In genomic region chr4:155692421-155692820, GRCm38 (mm10) we compare ENCODE assay signal across 10 mouse cellular contexts.
"Had no signal": no experiment of that assay in that cellular context is flagged by ENCODE, and none has a peak within 500 bp of the region (broad histone marks: within the 10 kb centered on the region; RNA-seq: fewer than 3 reads in every experiment).

No protein-coding gene starts in this region.

- ATAC-seq: liver, embryonic 12.5 days had no signal

- DNase-seq: kidney, adult 2 months; kidney, postnatal 14 days; lung, adult 18-20 months; lung, postnatal 36 days; right cerebral cortex, postnatal 14 days; thymus, postnatal 4 days had no signal

- H3K36me3 ChIP-seq: kidney, embryonic 15.5 days; limb, embryonic 15.5 days; liver, embryonic 12.5 days; midbrain, embryonic 12.5 days had no signal

- H3K4me3 ChIP-seq: kidney, embryonic 15.5 days; limb, embryonic 15.5 days; liver, embryonic 12.5 days; midbrain, embryonic 12.5 days had no signal

- H3K9ac ChIP-seq: kidney, embryonic 15.5 days; limb, embryonic 15.5 days; liver, embryonic 12.5 days; midbrain, embryonic 12.5 days had no signal

- H3K4me2 ChIP-seq: kidney, embryonic 15.5 days; limb, embryonic 15.5 days; liver, embryonic 12.5 days; midbrain, embryonic 12.5 days had no signal

- H3K27me3 ChIP-seq: limb, embryonic 15.5 days had no signal

- H3K27ac ChIP-seq: kidney, embryonic 15.5 days; limb, embryonic 15.5 days; liver, embryonic 12.5 days; midbrain, embryonic 12.5 days had no signal

- H3K9me3 ChIP-seq: kidney, embryonic 15.5 days; limb, embryonic 15.5 days; liver, embryonic 12.5 days; midbrain, embryonic 12.5 days had no signal
